Mouse (Mus musculus): ENCODE results near the gene Cdc123. TPM values are rescaled to one million over a fixed set of nuclear protein-coding genes. Genes with fewer than 3 reads are reported as not detected.
"Not testable (repeated sequence)": the region's sequence is repeated elsewhere in the genome, so short reads cannot be mapped to it uniquely, and the experiment has no call there.

Gene Cdc123
- polyA plus RNA-seq, 1 experiment from 2014 or later = 404 TPM

- H3K9me3 ChIP-seq (replicated peaks) = no peaks in the 10 kb centered on the region
- H3K36me3 ChIP-seq (ENCODE audit: poor library complexity, severe bottlenecking) = peaks cover 54% of the 10 kb centered on the region
- H3K27me3 ChIP-seq = no peaks in the 10 kb centered on the region
- no peak overlapping the region for H3K27ac ChIP-seq
- no peak for ATAC-seq
- peaks cover 9% of the 10 kb centered on the region for H3K4me1 ChIP-seq
- H3K9ac ChIP-seq = no peak overlapping the region
- H3K4me2 ChIP-seq = no peak overlapping the region
- WGBS = 97% methylated on average over 11 of the region's 11 CpGs
- H3K4me3 ChIP-seq = no peak overlapping the region
Observed at GRCm38 (mm10) chr2:5840815-5841214, 4.1 kb downstream of the Cdc123 start.

DNA sequence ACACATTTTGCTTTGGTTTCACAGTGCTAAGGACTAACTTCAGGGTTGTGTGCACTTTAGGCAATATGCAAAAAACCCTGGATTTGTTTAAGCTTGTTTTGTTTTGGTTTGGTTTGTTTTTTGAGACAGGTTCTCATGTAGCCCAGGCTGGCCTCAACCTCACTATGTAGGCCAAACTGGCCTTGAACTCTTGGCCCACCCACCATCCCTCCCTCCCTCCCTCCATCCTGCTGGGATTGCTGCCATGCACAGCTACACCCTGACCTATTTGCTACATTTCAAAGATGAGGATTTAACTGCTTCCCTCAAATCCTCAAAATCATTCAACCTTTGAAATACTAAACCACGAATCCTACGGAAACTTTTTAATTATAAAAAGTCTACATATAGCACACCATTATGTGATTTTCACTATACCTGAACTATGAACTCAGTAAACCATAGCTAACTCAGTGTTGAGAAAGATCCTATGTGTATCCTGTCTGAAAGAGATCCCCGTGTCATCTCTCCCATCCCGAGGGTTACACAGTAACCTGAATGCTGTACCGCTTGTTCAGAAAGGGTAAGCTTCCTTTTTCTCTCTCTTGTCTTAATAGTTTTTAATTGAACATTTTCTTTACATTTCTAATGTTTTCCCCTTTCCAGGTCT lies 19.6 kb downstream of the Cdc123 start:
- no peak overlapping the region for H3K4me3 ChIP-seq
- no peaks in the 10 kb centered on the region for H3K27me3 ChIP-seq
- H3K9me3 ChIP-seq (replicated peaks) = no peaks in the 10 kb centered on the region
- H3K9ac ChIP-seq = no peak overlapping the region
- peaks cover 58% of the 10 kb centered on the region for H3K36me3 ChIP-seq (ENCODE audit: poor library complexity, severe bottlenecking)
- 96% methylated on average over 5 of the region's 5 CpGs for WGBS
- no peak overlapping the region for H3K27ac ChIP-seq
- H3K4me2 ChIP-seq = no peak overlapping the region
- H3K4me1 ChIP-seq = no peaks in the 10 kb centered on the region
- no peak for ATAC-seq

- Histone ChIP-seq H3K27ac (no peak overlapping the region), H3K9ac (no peak overlapping the region), H3K36me3 (ENCODE audit: poor library complexity, severe bottlenecking) (peaks cover 61% of the 10 kb centered on the region), H3K4me1 (no peaks in the 10 kb centered on the region), H3K9me3 (replicated peaks) (no peaks in the 10 kb centered on the region), H3K4me2 (no peak overlapping the region), H3K27me3 (no peaks in the 10 kb centered on the region), H3K4me3 (no peak overlapping the region)
- no peak for ATAC-seq
- 87% methylated on average over 5 of the region's 5 CpGs for WGBS
Observed at GRCm38 (mm10) chr2:5824685-5825084, 20.3 kb downstream of the Cdc123 start.

DNA sequence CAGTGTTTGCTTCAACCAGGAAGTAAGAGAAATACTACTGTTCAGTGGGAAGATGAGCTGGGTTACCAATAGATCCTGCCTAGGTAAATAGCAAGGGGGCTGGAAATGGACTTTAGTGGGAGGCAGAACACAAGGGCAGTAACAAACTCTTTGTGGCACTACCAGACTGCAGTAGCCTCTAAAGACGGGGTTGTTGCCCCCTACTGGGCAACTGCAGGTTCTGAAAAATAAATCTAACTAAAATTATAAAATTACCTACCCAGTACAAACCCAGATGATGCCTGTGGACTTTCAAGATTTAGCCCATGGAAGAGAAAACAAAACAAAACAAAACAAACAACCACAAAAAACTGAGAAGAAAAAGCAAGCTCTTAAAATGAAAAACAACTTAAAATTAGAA lies 20.8 kb downstream of the Cdc123 start:
- Histone ChIP-seq H3K27ac (no peak overlapping the region), H3K9me3 (replicated peaks) (no peaks in the 10 kb centered on the region), H3K36me3 (ENCODE audit: poor library complexity, severe bottlenecking) (peaks cover 65% of the 10 kb centered on the region), H3K4me1 (no peaks in the 10 kb centered on the region), H3K9ac (no peak overlapping the region), H3K4me3 (no peak overlapping the region), H3K27me3 (no peaks in the 10 kb centered on the region), H3K4me2 (no peak overlapping the region)
- ATAC-seq = no peak
- WGBS = 12% methylated on average over 1 of the region's 1 CpGs

DNA sequence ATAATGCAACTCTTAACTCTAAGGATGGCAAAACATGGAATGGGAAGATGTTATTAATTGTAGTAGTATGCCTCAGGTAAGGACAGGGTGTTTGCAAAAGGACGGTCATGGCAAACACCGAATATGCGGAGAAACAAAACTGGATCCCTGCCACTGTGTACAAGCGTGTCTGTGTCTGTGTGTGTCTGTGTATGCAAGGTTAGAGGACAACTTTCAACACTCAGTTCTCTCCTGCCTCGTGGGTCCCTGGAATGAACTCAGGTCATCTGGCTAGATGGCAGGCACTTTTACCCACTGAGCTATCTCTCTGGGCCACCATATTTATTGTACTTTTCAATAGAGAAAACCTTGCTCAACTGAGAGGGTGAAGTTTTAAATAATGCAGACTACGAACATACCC lies 22.5 kb downstream of the Cdc123 start:
- no peak overlapping the region for H3K9ac ChIP-seq
- H3K9me3 ChIP-seq (replicated peaks) = no peaks in the 10 kb centered on the region
- H3K4me2 ChIP-seq = no peak overlapping the region
- no peaks in the 10 kb centered on the region for H3K27me3 ChIP-seq
- H3K4me3 ChIP-seq = no peak overlapping the region
- no peak for ATAC-seq
- H3K4me1 ChIP-seq = no peaks in the 10 kb centered on the region
- H3K36me3 ChIP-seq (ENCODE audit: poor library complexity, severe bottlenecking) = peaks cover 78% of the 10 kb centered on the region
- H3K27ac ChIP-seq = no peak overlapping the region
- WGBS = 92% methylated on average over 6 of the region's 6 CpGs

DNA sequence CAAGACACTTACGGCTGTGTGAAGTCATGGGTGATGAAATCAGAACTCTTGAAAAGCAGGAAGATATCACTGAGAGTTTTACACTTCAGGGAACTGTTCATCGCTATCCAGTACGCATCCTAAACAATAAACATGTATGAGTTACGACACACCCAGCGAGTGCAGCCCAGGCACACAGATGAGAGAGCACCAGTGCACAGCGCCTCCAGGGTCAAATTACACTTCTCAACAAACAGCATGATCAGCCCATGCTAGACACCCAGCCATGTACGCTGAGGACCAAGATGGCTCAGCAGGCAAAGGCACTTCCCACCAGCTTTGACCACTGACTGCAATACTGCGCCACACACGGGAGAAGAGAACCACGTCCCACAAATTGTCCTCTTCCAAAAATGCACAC lies 23.7 kb downstream of the Cdc123 start:
- 96% methylated on average over 10 of the region's 10 CpGs for WGBS
- no peak for ATAC-seq
- Histone ChIP-seq H3K27ac (no peak overlapping the region), H3K4me3 (no peak overlapping the region), H3K4me2 (no peak overlapping the region), H3K4me1 (no peaks in the 10 kb centered on the region), H3K9me3 (replicated peaks) (no peaks in the 10 kb centered on the region), H3K9ac (no peak overlapping the region), H3K27me3 (no peaks in the 10 kb centered on the region), H3K36me3 (ENCODE audit: poor library complexity, severe bottlenecking) (peaks cover 78% of the 10 kb centered on the region)

GRCm38 (mm10) chr2:5811235-5811782 lies 33.7 kb downstream of the Cdc123 start:
- Histone ChIP-seq H3K27me3 (no peaks in the 10 kb centered on the region), H3K27ac (no peak overlapping the region), H3K4me1 (no peaks in the 10 kb centered on the region), H3K9me3 (replicated peaks) (no peaks in the 10 kb centered on the region), H3K36me3 (ENCODE audit: poor library complexity, severe bottlenecking) (peaks cover 68% of the 10 kb centered on the region), H3K4me3 (no peak overlapping the region), H3K4me2 (no peak overlapping the region), H3K9ac (no peak overlapping the region)
- WGBS = 93% methylated on average over 5 of the region's 5 CpGs
- ATAC-seq = no peak

DNA sequence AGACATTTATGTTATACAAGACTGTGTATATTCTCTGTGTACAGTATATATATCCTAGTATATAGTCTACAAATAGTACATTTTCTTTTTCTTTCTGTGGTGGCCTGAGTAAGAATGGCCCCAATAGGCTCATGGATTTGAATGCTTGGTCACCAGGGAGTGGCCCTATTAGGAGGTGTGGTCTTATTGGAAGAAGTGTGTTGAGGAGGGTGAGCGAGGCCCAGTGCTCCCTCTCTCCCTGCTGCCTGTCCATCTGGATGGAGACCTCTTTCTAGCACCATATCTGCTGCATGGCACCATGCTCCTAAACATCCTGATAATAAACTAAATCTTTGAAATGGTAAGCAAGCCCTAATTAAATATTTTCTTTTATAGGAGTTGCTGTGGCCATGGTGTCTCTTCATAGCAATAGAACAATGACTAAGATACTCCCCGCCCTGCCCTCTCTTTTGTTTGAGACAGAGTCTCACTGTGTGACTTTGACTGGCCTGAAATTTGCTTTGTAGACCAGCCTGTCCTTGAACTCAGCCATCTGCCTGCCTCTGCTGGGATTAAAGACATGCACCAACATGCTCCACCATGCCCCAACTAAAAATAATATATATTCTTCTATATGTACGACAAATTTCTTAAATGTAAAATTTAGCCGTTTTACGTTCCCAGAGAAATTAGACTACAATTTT lies 34.8 kb downstream of the Cdc123 start:
- Histone ChIP-seq H3K4me3 (no peak overlapping the region), H3K9ac (no peak overlapping the region), H3K4me1 (no peaks in the 10 kb centered on the region), H3K27me3 (no peaks in the 10 kb centered on the region), H3K27ac (no peak overlapping the region), H3K9me3 (replicated peaks) (no peaks in the 10 kb centered on the region), H3K4me2 (no peak overlapping the region), H3K36me3 (ENCODE audit: poor library complexity, severe bottlenecking) (peaks cover 66% of the 10 kb centered on the region)
- 89% methylated on average over 5 of the region's 5 CpGs for WGBS
- ATAC-seq = no peak

- WGBS = 84% methylated on average over 3 of the region's 3 CpGs
- H3K36me3 ChIP-seq (ENCODE audit: poor library complexity, severe bottlenecking) = peaks cover 73% of the 10 kb centered on the region
- H3K4me1 ChIP-seq; H3K9me3 ChIP-seq (replicated peaks); ATAC-seq; H3K4me2 ChIP-seq; H3K27ac ChIP-seq; H3K27me3 ChIP-seq; H3K9ac ChIP-seq; H3K4me3 ChIP-seq: not testable (repeated sequence)
Observed at GRCm38 (mm10) chr2:5806201-5806600, 38.8 kb downstream of the Cdc123 start.

DNA sequence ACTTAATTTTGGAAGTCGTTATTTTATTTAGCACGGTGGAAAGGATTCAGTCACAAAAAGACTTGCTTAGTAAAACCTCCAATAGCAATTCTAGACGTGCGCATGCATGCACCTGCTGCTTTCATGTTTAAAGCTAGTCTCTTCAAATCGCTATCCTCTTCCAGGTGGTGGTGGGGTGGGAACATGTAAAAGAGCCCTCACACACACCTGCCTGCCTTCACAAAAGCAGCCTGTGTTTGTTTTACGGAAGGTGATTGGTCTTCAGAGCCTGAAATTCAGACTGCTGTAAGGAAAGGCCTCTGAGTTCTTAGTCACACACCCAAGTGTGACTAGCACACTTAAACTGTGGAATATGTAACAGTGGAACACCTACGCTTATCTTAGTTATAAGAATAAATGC lies 39.7 kb downstream of the Cdc123 start:
- H3K27ac ChIP-seq = no peak overlapping the region
- no peaks in the 10 kb centered on the region for H3K4me1 ChIP-seq
- H3K4me3 ChIP-seq = no peak overlapping the region
- H3K4me2 ChIP-seq = no peak overlapping the region
- 91% methylated on average over 7 of the region's 7 CpGs for WGBS
- H3K9ac ChIP-seq = no peak overlapping the region
- H3K9me3 ChIP-seq (replicated peaks) = no peaks in the 10 kb centered on the region
- no peak for ATAC-seq
- H3K36me3 ChIP-seq (ENCODE audit: poor library complexity, severe bottlenecking) = peaks cover 73% of the 10 kb centered on the region
- H3K27me3 ChIP-seq = no peaks in the 10 kb centered on the region

GRCm38 (mm10) chr2:5804440-5805045 lies 40.4 kb downstream of the Cdc123 start:
- Histone ChIP-seq H3K36me3 (ENCODE audit: poor library complexity, severe bottlenecking) (peaks cover 71% of the 10 kb centered on the region), H3K4me2 (no peak overlapping the region), H3K9ac (no peak overlapping the region), H3K4me3 (no peak overlapping the region), H3K27me3 (no peaks in the 10 kb centered on the region), H3K9me3 (replicated peaks) (no peaks in the 10 kb centered on the region; the same call in 1 of the 2 replicates), H3K4me1 (no peaks in the 10 kb centered on the region), H3K27ac (no peak overlapping the region)
- 93% methylated on average over 6 of the region's 6 CpGs for WGBS
- ATAC-seq = no peak

- Histone ChIP-seq H3K9ac (no peak overlapping the region), H3K27me3 (no peaks in the 10 kb centered on the region), H3K4me1 (no peaks in the 10 kb centered on the region), H3K36me3 (ENCODE audit: poor library complexity, severe bottlenecking) (peaks cover 75% of the 10 kb centered on the region), H3K9me3 (replicated peaks) (no peaks in the 10 kb centered on the region; the same call in 1 of the 2 replicates), H3K27ac (no peak overlapping the region), H3K4me2 (no peak overlapping the region), H3K4me3 (no peak overlapping the region)
- ATAC-seq = no peak
- WGBS = 94% methylated on average over 10 of the region's 10 CpGs
Observed at GRCm38 (mm10) chr2:5801927-5802590, 42.9 kb downstream of the Cdc123 start.
